Mouse (Mus musculus): ENCODE measurements around the gene Nkiras2. TPM values are rescaled to one million over a fixed set of nuclear protein-coding genes. Genes with fewer than 3 reads are reported as not detected.
"Not testable (repeated sequence)": the region's sequence is repeated elsewhere in the genome, so short reads cannot be mapped to it uniquely, and the experiment has no call there.

Gene Nkiras2
- polyA plus RNA-seq, 1 experiment from 2014 or later = 122 TPM

GRCm38 (mm10) chr11:100603813-100604212 is 15.2 kb upstream of the Nkiras2 start:
- WGBS = 81% methylated on average over 8 of the region's 8 CpGs
- no peak overlapping the region for H3K4me2 ChIP-seq (replicated peaks)

GRCm38 (mm10) chr11:100604321-100605005 is 14.6 kb upstream of the Nkiras2 start:
- Histone ChIP-seq H3K4me1 (replicated peaks) (peaks cover 17% of the 10 kb centered on the region), H3K36me3 (peaks cover 36% of the 10 kb centered on the region), H3K9ac (replicated peaks) (no peak overlapping the region), H3K27ac (no peak overlapping the region), H3K4me3 (replicated peaks) (no peak overlapping the region), H3K4me2 (replicated peaks) (no peak overlapping the region), H3K27me3 (no peaks in the 10 kb centered on the region), H3K9me3 (no peaks in the 10 kb centered on the region)
- no peak for ATAC-seq
- 86% methylated on average over 4 of the region's 4 CpGs for WGBS

More at GRCm38 (mm10) chr11:100603813-100604212, 15.2 kb upstream of the Nkiras2 start:
- no peak overlapping the region for H3K4me3 ChIP-seq (replicated peaks)
- peaks cover 43% of the 10 kb centered on the region for H3K36me3 ChIP-seq
- no peaks in the 10 kb centered on the region for H3K27me3 ChIP-seq
- H3K4me1 ChIP-seq (replicated peaks) = peaks cover 17% of the 10 kb centered on the region
- H3K27ac ChIP-seq = no peak overlapping the region
- H3K9ac ChIP-seq (replicated peaks) = no peak overlapping the region
- no peak for ATAC-seq
- H3K9me3 ChIP-seq = no peaks in the 10 kb centered on the region

- Histone ChIP-seq H3K9me3 (no peaks in the 10 kb centered on the region), H3K4me1 (replicated peaks) (peaks cover 17% of the 10 kb centered on the region), H3K9ac (replicated peaks) (no peak overlapping the region), H3K4me2 (replicated peaks) (no peak overlapping the region), H3K36me3 (peaks cover 26% of the 10 kb centered on the region), H3K27ac (peak overlapping the region; percentile 44; the same call in 1 of the 2 replicates), H3K27me3 (no peaks in the 10 kb centered on the region), H3K4me3 (replicated peaks) (no peak overlapping the region)
- no peak for ATAC-seq
- 83% methylated on average over 10 of the region's 10 CpGs for WGBS
These were observed 13.6 kb upstream of the Nkiras2 start for GRCm38 (mm10) chr11:100605451-100605850.

- H3K27me3 ChIP-seq = no peaks in the 10 kb centered on the region
- H3K9ac ChIP-seq (replicated peaks) = no peak overlapping the region
- H3K9me3 ChIP-seq = no peaks in the 10 kb centered on the region
- ATAC-seq = no peak
- no peak overlapping the region for H3K27ac ChIP-seq
- H3K4me2 ChIP-seq (replicated peaks) = no peak overlapping the region
- peaks cover 16% of the 10 kb centered on the region for H3K36me3 ChIP-seq
- 96% methylated on average over 6 of the region's 6 CpGs for WGBS
- peaks cover 17% of the 10 kb centered on the region for H3K4me1 ChIP-seq (replicated peaks)
- no peak overlapping the region for H3K4me3 ChIP-seq (replicated peaks)
These were observed 11.9 kb upstream of the Nkiras2 start for GRCm38 (mm10) chr11:100607121-100607520.

- Histone ChIP-seq H3K9me3 (no peaks in the 10 kb centered on the region), H3K36me3 (peaks cover 6% of the 10 kb centered on the region; the same call in 1 of the 2 replicates), H3K4me1 (replicated peaks) (peaks cover 19% of the 10 kb centered on the region), H3K4me2 (replicated peaks) (no peak overlapping the region), H3K27ac (no peak overlapping the region), H3K9ac (replicated peaks) (no peak overlapping the region), H3K27me3 (no peaks in the 10 kb centered on the region), H3K4me3 (replicated peaks) (no peak overlapping the region)
- no peak for ATAC-seq
- 82% methylated on average over 4 of the region's 4 CpGs for WGBS
These were observed 10.2 kb upstream of the Nkiras2 start for GRCm38 (mm10) chr11:100608796-100609195.

- Histone ChIP-seq H3K9ac (replicated peaks) (no peak overlapping the region), H3K4me1 (replicated peaks) (peaks cover 12% of the 10 kb centered on the region), H3K4me3 (replicated peaks) (no peak overlapping the region), H3K36me3 (peaks cover 6% of the 10 kb centered on the region; the same call in 1 of the 2 replicates), H3K9me3 (no peaks in the 10 kb centered on the region), H3K27me3 (no peaks in the 10 kb centered on the region), H3K4me2 (replicated peaks) (no peak overlapping the region), H3K27ac (no peak overlapping the region)
- ATAC-seq = no peak
- WGBS = 91% methylated on average over 5 of the region's 5 CpGs
These were observed 9.6 kb upstream of the Nkiras2 start for GRCm38 (mm10) chr11:100609355-100609996.

- no peak for ATAC-seq
- H3K4me1 ChIP-seq (replicated peaks) = peaks cover 14% of the 10 kb centered on the region
- 82% methylated on average over 9 of the region's 9 CpGs for WGBS
- no peaks in the 10 kb centered on the region for H3K9me3 ChIP-seq
- no peak overlapping the region for H3K4me3 ChIP-seq (replicated peaks)
- H3K36me3 ChIP-seq = peaks cover 6% of the 10 kb centered on the region; the same call in 1 of the 2 replicates
- no peaks in the 10 kb centered on the region for H3K27me3 ChIP-seq
- H3K9ac ChIP-seq (replicated peaks) = no peak overlapping the region
- H3K27ac ChIP-seq = no peak overlapping the region
- H3K4me2 ChIP-seq (replicated peaks) = no peak overlapping the region
These were observed 8.9 kb upstream of the Nkiras2 start for GRCm38 (mm10) chr11:100609997-100610680.

GRCm38 (mm10) chr11:100611627-100612026 is 7.4 kb upstream of the Nkiras2 start:
- Histone ChIP-seq H3K27ac (no peak overlapping the region), H3K9me3 (no peaks in the 10 kb centered on the region), H3K4me1 (replicated peaks) (peaks cover 7% of the 10 kb centered on the region; the same call in 1 of the 2 replicates), H3K4me2 (replicated peaks) (no peak overlapping the region), H3K9ac (replicated peaks) (no peak overlapping the region), H3K36me3 (peaks cover 10% of the 10 kb centered on the region), H3K4me3 (replicated peaks) (no peak overlapping the region), H3K27me3 (no peaks in the 10 kb centered on the region)
- 91% methylated on average over 6 of the region's 6 CpGs for WGBS
- ATAC-seq = no peak

GRCm38 (mm10) chr11:100613241-100613640 is 5.8 kb upstream of the Nkiras2 start:
- Histone ChIP-seq H3K9ac (replicated peaks) (no peak overlapping the region), H3K4me1 (replicated peaks) (peaks cover 18% of the 10 kb centered on the region), H3K9me3 (no peaks in the 10 kb centered on the region), H3K27ac (no peak overlapping the region), H3K4me2 (replicated peaks) (no peak overlapping the region), H3K4me3 (replicated peaks) (no peak overlapping the region), H3K27me3 (no peaks in the 10 kb centered on the region), H3K36me3 (peaks cover 7% of the 10 kb centered on the region)
- 93% methylated on average over 3 of the region's 3 CpGs for WGBS
- ATAC-seq = no peak

GRCm38 (mm10) chr11:100616332-100616731 is 2.7 kb upstream of the Nkiras2 start:
- Histone ChIP-seq H3K36me3 (peaks cover 7% of the 10 kb centered on the region), H3K4me1 (replicated peaks) (peaks cover 33% of the 10 kb centered on the region), H3K9ac (replicated peaks) (no peak overlapping the region), H3K27ac (no peak overlapping the region), H3K27me3 (no peaks in the 10 kb centered on the region), H3K9me3 (no peaks in the 10 kb centered on the region), H3K4me3 (replicated peaks) (no peak overlapping the region), H3K4me2 (replicated peaks) (no peak overlapping the region)
- WGBS = 91% methylated on average over 5 of the region's 5 CpGs
- no peak for ATAC-seq

- 90% methylated on average over 7 of the region's 7 CpGs for WGBS
- H3K4me2 ChIP-seq (replicated peaks); H3K9me3 ChIP-seq; H3K27me3 ChIP-seq; H3K4me3 ChIP-seq (replicated peaks); ATAC-seq; H3K27ac ChIP-seq; H3K9ac ChIP-seq (replicated peaks); H3K36me3 ChIP-seq: not testable (repeated sequence)
- peaks cover 33% of the 10 kb centered on the region for H3K4me1 ChIP-seq (replicated peaks)
These were observed 2.2 kb upstream of the Nkiras2 start for GRCm38 (mm10) chr11:100616836-100617235.

- Histone ChIP-seq H3K27me3 (no peaks in the 10 kb centered on the region), H3K9me3 (no peaks in the 10 kb centered on the region), H3K36me3 (peaks cover 4% of the 10 kb centered on the region; the same call in 1 of the 2 replicates), H3K9ac (replicated peaks) (no peak overlapping the region), H3K4me1 (replicated peaks) (peaks cover 33% of the 10 kb centered on the region), H3K4me3 (replicated peaks) (peak overlapping the region; percentile 83), H3K4me2 (replicated peaks) (peak overlapping the region; percentile 88), H3K27ac (no peak overlapping the region)
- WGBS = 94% methylated on average over 4 of the region's 4 CpGs
- ATAC-seq = no peak
These were observed 1.6 kb upstream of the Nkiras2 start for GRCm38 (mm10) chr11:100617480-100617879.

Data from midbrain, embryonic 13.5 days (tissue).